Mouse (Mus musculus) G1E (cell line): ENCODE measurements around the gene Rhot1. TPM values are rescaled to one million over a fixed set of nuclear protein-coding genes. Genes with fewer than 3 reads are reported as not detected.

ENCODE experiments used
- ATAC-seq: 2 replicates; pipeline ENCODE4 v1.8.0; 2016; ENCODE audit warnings: mild to moderate bottlenecking; ENCODE audit not compliant: insufficient number of reproducible peaks, poor library complexity, low FRiP score, severe bottlenecking; ENCODE audit errors: extremely low read depth
- DNase-seq: peaks from one replicate; pipeline ENCODE4 v3.0.0; 2012; ENCODE audit warnings: low spot score
- H3K27me3 ChIP-seq: 2 replicates; pipeline ENCODE4 v1.6.1; 2012; ENCODE audit warnings: mild to moderate bottlenecking, low read length, inconsistent platforms; ENCODE audit not compliant: insufficient read depth
- H3K36me3 ChIP-seq: replicated peaks from 2 replicates; pipeline ENCODE3; 2012; ENCODE audit warnings: mild to moderate bottlenecking, inconsistent platforms
- H3K4me1 ChIP-seq: 2 replicates; pipeline ENCODE4 v1.6.1; 2012; ENCODE audit warnings: low read depth, low read length, inconsistent platforms, mixed read lengths; ENCODE audit not compliant: insufficient read depth
- H3K4me3 ChIP-seq: 2 replicates; pipeline ENCODE4 v1.5.1; 2012; ENCODE audit warnings: low read depth, mild to moderate bottlenecking, inconsistent platforms, low read length, moderate library complexity, mixed read lengths
- H3K9me3 ChIP-seq: replicated peaks from 2 replicates; pipeline ENCODE4 v1.6.1; 2012; ENCODE audit warnings: inconsistent platforms
- CTCF ChIP-seq: IDR thresholded peaks from 2 replicates; pipeline ENCODE4 v1.5.1; 2012; ENCODE audit warnings: low read depth, low read length, inconsistent platforms, mixed read lengths
- GATA1 ChIP-seq: IDR thresholded peaks from 2 replicates; pipeline ENCODE4 v1.6.1; 2012; ENCODE audit warnings: borderline replicate concordance, low read length, inconsistent platforms, mixed read lengths
- GATA2 ChIP-seq: IDR thresholded peaks from 2 replicates; pipeline ENCODE4 v1.6.1; 2012; ENCODE audit warnings: low read depth, low read length, inconsistent platforms, borderline replicate concordance
- POLR2AphosphoS5 ChIP-seq: IDR thresholded peaks from 2 replicates; pipeline ENCODE4 v1.6.1; 2012; ENCODE audit warnings: low read depth, low read length, inconsistent platforms; ENCODE audit not compliant: insufficient replicate concordance
- TAL1 ChIP-seq: conservative IDR thresholded peaks from 2 replicates; pipeline ENCODE4 v1.6.1; 2012; ENCODE audit warnings: low read depth, low read length, inconsistent platforms, mixed read lengths
- polyA plus RNA-seq: library from polyadenylated mRNA; stranded (reverse); fragments of >175 nt; gene quantifications from 2 replicates; pipeline ENCODE4 v1.2.3, GENCODE M21; 2012
- total RNA-seq, 2 experiments: library from RNA; stranded (forward) in 1 of 2; stranded (reverse) in 1 of 2; fragments of 200-1000 nt in 1 of 2; fragments of >200 nt in 1 of 2; fragmentation: Nextera tagmentation in 1 of 2; gene quantifications; 2 replicates each; pipeline ENCODE4 v1.2.3; 2014 to 2017

Rhot1 gene
- total and polyA plus RNA-seq, 3 experiments: 5.3 to 80.3 (median 64.8) TPM

- 0 out of 2 replicates have a peak, but pooled peaks cover 3% of the 10 kb centered on the region for H3K4me1 ChIP-seq
- H3K27me3 ChIP-seq: peaks cover 26% of the 10 kb centered on the region
- TF ChIP-seq POLR2AphosphoS5 (no peak), GATA1 (no peak), GATA2 (no peak), CTCF (no peak), TAL1 (no peak)
- DNase-seq (no peak), ATAC-seq (no peak)
- no peaks in the 10 kb centered on the region for H3K36me3 ChIP-seq
- no peaks in the 10 kb centered on the region; the same call in 1 of the 2 replicates for H3K9me3 ChIP-seq
- H3K4me3 ChIP-seq: no peak overlapping the region
Measured at GRCm38 (mm10) chr11:80302046-80302390, 93.2 kb downstream of the Rhot1 start.

GRCm38 (mm10) chr11:80302536-80302935, 93.7 kb downstream of the Rhot1 start:
- no peak for DNase-seq

DNA sequence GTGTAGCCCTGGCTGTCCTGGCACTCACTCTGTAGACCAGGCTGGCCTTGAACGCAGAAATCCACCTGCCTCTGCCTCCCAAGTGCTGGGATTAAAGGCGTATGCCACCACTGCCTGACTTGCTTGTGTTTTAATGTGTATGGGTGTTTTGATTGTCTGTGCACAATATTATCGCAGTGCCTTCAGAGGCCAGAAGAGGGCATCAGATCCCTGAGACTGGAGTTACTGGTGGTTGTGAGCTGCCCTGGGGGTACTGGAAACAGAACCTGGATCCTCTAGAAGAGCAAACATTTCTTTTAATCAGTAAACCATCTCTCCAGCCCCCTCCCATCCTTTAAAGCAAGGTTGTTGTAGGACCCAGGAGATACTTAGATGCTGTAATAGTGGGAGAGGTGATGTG, 94.9 kb downstream of the Rhot1 start:
- TF ChIP-seq TAL1 (no peak), POLR2AphosphoS5 (no peak), GATA2 (no peak), CTCF (no peak), GATA1 (no peak)
- Histone ChIP-seq H3K27me3 (peaks cover 24% of the 10 kb centered on the region), H3K4me3 (no peak overlapping the region), H3K36me3 (no peaks in the 10 kb centered on the region), H3K4me1 (0 out of 2 replicates have a peak, but pooled peaks cover 3% of the 10 kb centered on the region), H3K9me3 (no peaks in the 10 kb centered on the region; the same call in 1 of the 2 replicates)
- no peak for ATAC-seq
- DNase-seq: no peak

More at GRCm38 (mm10) chr11:80302536-80302935, 93.7 kb downstream of the Rhot1 start:
- Histone ChIP-seq H3K27me3 (peaks cover 27% of the 10 kb centered on the region), H3K9me3 (no peaks in the 10 kb centered on the region; the same call in 1 of the 2 replicates), H3K4me1 (0 out of 2 replicates have a peak, but pooled peaks cover 3% of the 10 kb centered on the region), H3K36me3 (no peaks in the 10 kb centered on the region), H3K4me3 (no peak overlapping the region)
- no peak for ATAC-seq
- TF ChIP-seq TAL1 (no peak), CTCF (no peak), GATA2 (no peak), POLR2AphosphoS5 (no peak), GATA1 (no peak)

DNA sequence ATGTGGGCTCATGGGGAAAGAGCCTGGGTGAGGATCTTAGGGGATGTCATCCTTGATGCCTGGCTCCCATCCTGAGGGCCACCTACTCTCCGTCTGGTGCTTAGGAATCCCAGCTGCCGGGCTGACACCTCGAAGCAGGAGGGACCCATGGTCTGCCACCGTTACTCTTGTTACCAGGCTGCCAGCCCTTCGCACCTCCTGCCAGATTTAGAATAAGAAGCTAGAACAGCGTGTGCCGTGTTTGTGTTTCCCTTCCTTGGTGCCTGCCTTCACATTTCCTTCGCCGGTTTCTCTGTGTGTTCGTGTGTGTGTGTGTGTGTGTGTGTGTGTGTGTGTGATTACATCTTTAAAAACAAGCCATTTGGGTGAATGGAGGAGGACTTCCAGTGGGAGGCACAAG, 96.0 kb downstream of the Rhot1 start:
- no peaks in the 10 kb centered on the region; the same call in 1 of the 2 replicates for H3K9me3 ChIP-seq
- ATAC-seq (no peak), DNase-seq (no peak)
- TF ChIP-seq GATA2: no peak
- TF ChIP-seq POLR2AphosphoS5: no peak
- TF ChIP-seq CTCF: no peak
- TF ChIP-seq TAL1: no peak
- no peak for TF ChIP-seq GATA1
- no peaks in the 10 kb centered on the region for H3K36me3 ChIP-seq
- H3K4me3 ChIP-seq: no peak overlapping the region
- 0 out of 2 replicates have a peak, but pooled peaks cover 3% of the 10 kb centered on the region for H3K4me1 ChIP-seq
- H3K27me3 ChIP-seq: peaks cover 26% of the 10 kb centered on the region

DNA sequence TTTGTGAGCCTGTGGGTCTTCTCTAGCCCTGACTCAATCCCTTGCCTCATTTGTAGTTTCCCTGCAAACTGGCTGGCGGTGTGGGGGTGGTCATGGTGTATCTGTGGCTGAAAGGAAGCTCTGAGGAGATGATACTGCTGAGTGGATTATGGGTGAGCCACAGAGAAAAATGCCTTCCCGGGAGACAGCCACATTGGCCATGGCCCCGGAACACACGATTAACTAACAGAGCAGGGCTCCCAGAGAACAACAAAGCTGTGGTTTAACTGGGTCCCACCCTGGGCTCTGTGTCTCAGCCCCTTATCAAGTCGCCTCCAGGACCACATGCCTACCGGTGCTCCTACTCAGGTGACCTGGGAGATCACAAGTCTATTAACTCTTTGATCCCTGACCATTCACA, 99.7 kb downstream of the Rhot1 start:
- H3K4me1 ChIP-seq: no peaks in the 10 kb centered on the region
- TF ChIP-seq CTCF (no peak), TAL1 (no peak), GATA2 (no peak), GATA1 (no peak), POLR2AphosphoS5 (no peak)
- no peak overlapping the region for H3K4me3 ChIP-seq
- ATAC-seq (no peak), DNase-seq (no peak)
- no peaks in the 10 kb centered on the region for H3K36me3 ChIP-seq
- H3K27me3 ChIP-seq: peaks cover 13% of the 10 kb centered on the region
- H3K9me3 ChIP-seq: no peaks in the 10 kb centered on the region

- H3K27me3 ChIP-seq: peaks cover 17% of the 10 kb centered on the region
Measured at GRCm38 (mm10) chr11:80311271-80311670, 102.5 kb downstream of the Rhot1 start.

DNA sequence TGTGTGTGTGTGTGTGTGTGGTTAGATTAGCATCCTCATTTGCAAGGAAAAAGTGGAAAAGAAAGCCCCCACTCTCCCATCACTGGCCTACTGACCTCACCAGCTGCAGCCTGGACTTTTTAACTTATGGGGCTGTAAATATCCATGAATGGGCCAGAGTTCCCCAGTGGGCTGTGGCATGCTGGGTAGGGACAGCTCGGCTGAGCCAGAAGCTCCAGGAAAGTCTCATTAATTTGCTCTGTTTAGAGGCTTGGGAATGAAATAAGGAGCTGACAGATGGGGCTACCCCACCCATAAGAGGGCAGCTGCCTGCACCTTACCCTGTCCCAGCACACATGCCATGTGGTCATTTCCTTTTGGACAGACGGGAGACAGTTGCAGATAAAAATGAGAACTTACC, 103.2 kb downstream of the Rhot1 start:
- H3K27me3 ChIP-seq: peaks cover 18% of the 10 kb centered on the region
- no peak for ATAC-seq
- H3K4me3 ChIP-seq: no peak overlapping the region
- H3K4me1 ChIP-seq: no peaks in the 10 kb centered on the region
- TF ChIP-seq TAL1 (no peak), GATA1 (no peak), GATA2 (no peak)
- H3K36me3 ChIP-seq: no peaks in the 10 kb centered on the region
- H3K9me3 ChIP-seq: no peaks in the 10 kb centered on the region
- DNase-seq: no peak

More at GRCm38 (mm10) chr11:80311271-80311670, 102.5 kb downstream of the Rhot1 start:
- Histone ChIP-seq H3K36me3 (no peaks in the 10 kb centered on the region), H3K4me1 (no peaks in the 10 kb centered on the region), H3K9me3 (no peaks in the 10 kb centered on the region), H3K4me3 (no peak overlapping the region)
- DNase-seq (no peak), ATAC-seq (no peak)
- no peak for TF ChIP-seq CTCF
- no peak for TF ChIP-seq POLR2AphosphoS5
- TF ChIP-seq TAL1: no peak
- TF ChIP-seq GATA1: no peak
- TF ChIP-seq GATA2: no peak
